Comparison of ENCODE assay signal across 26 mouse cellular contexts in the genomic region with DNA sequence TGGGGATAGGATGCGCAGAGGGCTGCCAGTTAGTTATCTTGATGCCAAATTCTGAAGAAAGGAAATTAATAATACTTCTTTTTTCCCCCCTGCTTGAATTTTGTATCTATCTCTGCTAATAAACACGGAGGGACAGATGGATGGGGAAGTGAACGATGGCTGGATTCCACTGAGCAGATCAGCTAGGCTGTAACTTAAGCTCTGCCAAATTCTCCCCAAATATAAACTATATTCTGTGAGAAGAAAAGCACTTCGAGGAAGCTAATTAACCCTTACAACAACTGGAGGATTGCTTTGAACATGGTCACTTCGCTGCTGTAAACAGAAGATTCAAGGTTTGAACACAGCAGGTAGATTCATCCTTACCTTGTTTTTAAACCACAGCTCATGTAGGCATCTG. TPM values are rescaled to one million over a fixed set of nuclear protein-coding genes. Genes with fewer than 3 reads are reported as not detected.
DNase-seq lines count a peak whose midpoint lies in the region; ATAC-seq lines count a peak whose summit lies in the region.
"Had no signal": no experiment of that assay in that cellular context is flagged by ENCODE, and none has a peak within 500 bp of the region (broad histone marks: within the 10 kb centered on the region; RNA-seq: fewer than 3 reads in every experiment).

No protein-coding gene starts in this region.

- no peaks in the 10 kb centered on the region for H3K27me3 ChIP-seq in kidney, embryonic 14.5 days (ENCODE audit: control insufficient read depth, insufficient read depth, low read length)
- H3K27me3 ChIP-seq in lung, embryonic 15.5 days, result peaks cover 21% of the 10 kb centered on the region
- peaks cover 10% of the 10 kb centered on the region; the same call in 1 of the 2 replicates for H3K27me3 ChIP-seq in intestine, embryonic 14.5 days (replicated peaks; ENCODE audit: control insufficient read depth, insufficient read depth, low read length)
- peaks cover 5% of the 10 kb centered on the region for H3K27me3 ChIP-seq in stomach, embryonic 16.5 days (ENCODE audit: control insufficient read depth, insufficient read depth, low read length)

- peaks cover 17% of the 10 kb centered on the region; the same call in 1 of the 2 replicates for H3K4me1 ChIP-seq in kidney, embryonic 14.5 days (ENCODE audit: control insufficient read depth, insufficient read depth, low read length)
- H3K4me1 ChIP-seq in lung, embryonic 15.5 days, result peaks cover 24% of the 10 kb centered on the region; the same call in 1 of the 2 replicates
- peaks cover 24% of the 10 kb centered on the region for H3K4me1 ChIP-seq in intestine, embryonic 14.5 days (replicated peaks; ENCODE audit: control insufficient read depth, insufficient read depth, low read length)
- peaks cover 5% of the 10 kb centered on the region; the same call in 1 of the 2 replicates for H3K4me1 ChIP-seq in stomach, embryonic 16.5 days (ENCODE audit: control insufficient read depth, insufficient read depth, low read length)

- ATAC-seq in kidney, embryonic 14.5 days (ENCODE audit: low FRiP score, low TSS enrichment), result no peak
- ATAC-seq in lung, embryonic 15.5 days (ENCODE audit: borderline replicate concordance, extremely low read depth, low FRiP score, low TSS enrichment), result no peak
- ATAC-seq in intestine, embryonic 14.5 days (replicated peaks; ENCODE audit: low FRiP score, low TSS enrichment, low read depth), result no peak
- no peak for ATAC-seq in stomach, embryonic 16.5 days (ENCODE audit: insufficient read depth, low FRiP score)
- ATAC-seq: forebrain, embryonic 13.5 days; inflammation-experienced regulatory T-cells, adult 6 months; liver, postnatal 0 days had no signal

- H3K9me3 ChIP-seq in kidney, embryonic 14.5 days (ENCODE audit: control insufficient read depth, low read length), result no peaks in the 10 kb centered on the region
- no peaks in the 10 kb centered on the region for H3K9me3 ChIP-seq in lung, embryonic 15.5 days
- no peaks in the 10 kb centered on the region for H3K9me3 ChIP-seq in intestine, embryonic 14.5 days (ENCODE audit: control insufficient read depth, low read length)
- no peaks in the 10 kb centered on the region for H3K9me3 ChIP-seq in stomach, embryonic 16.5 days (replicated peaks; ENCODE audit: control insufficient read depth, low read length)
- H3K9me3 ChIP-seq: forebrain, embryonic 13.5 days; heart, embryonic 15.5 days; limb, embryonic 10.5 days; midbrain, embryonic 12.5 days had no signal

- no peaks in the 10 kb centered on the region for H3K36me3 ChIP-seq in kidney, embryonic 14.5 days (ENCODE audit: control insufficient read depth, insufficient read depth, low read length)
- H3K36me3 ChIP-seq in lung, embryonic 15.5 days, result no peaks in the 10 kb centered on the region
- H3K36me3 ChIP-seq in intestine, embryonic 14.5 days (ENCODE audit: control insufficient read depth, insufficient read depth, low read length), result no peaks in the 10 kb centered on the region
- H3K36me3 ChIP-seq in stomach, embryonic 16.5 days (ENCODE audit: control insufficient read depth, insufficient read depth, low read length), result no peaks in the 10 kb centered on the region
- H3K36me3 ChIP-seq: heart, embryonic 15.5 days; limb, embryonic 10.5 days; midbrain, embryonic 12.5 days had no signal

- H3K4me3 ChIP-seq in kidney, embryonic 14.5 days (ENCODE audit: low read length), result no peak overlapping the region; the same call in 1 of the 2 replicates
- no peak overlapping the region for H3K4me3 ChIP-seq in lung, embryonic 15.5 days
- 0 out of 2 replicates have a peak overlapping the region, but pooled peaks have one; percentile 10 for H3K4me3 ChIP-seq in intestine, embryonic 14.5 days (ENCODE audit: low read depth, low read length)
- H3K4me3 ChIP-seq in stomach, embryonic 16.5 days (replicated peaks; ENCODE audit: low read length), result peak overlapping the region; percentile 26
- H3K4me3 ChIP-seq: forebrain, embryonic 13.5 days; gastrocnemius, adult 2 months; heart, embryonic 15.5 days; limb, embryonic 10.5 days; midbrain, embryonic 12.5 days had no signal

- peak overlapping the region; percentile 98 for H3K27ac ChIP-seq in kidney, embryonic 14.5 days (ENCODE audit: low read depth, low read length)
- H3K27ac ChIP-seq in lung, embryonic 15.5 days, result peak overlapping the region; percentile 81
- peak overlapping the region; percentile 99 for H3K27ac ChIP-seq in intestine, embryonic 14.5 days (ENCODE audit: low read depth)
- peak overlapping the region; percentile 97 for H3K27ac ChIP-seq in stomach, embryonic 16.5 days (ENCODE audit: low read length)
- H3K27ac ChIP-seq: forebrain, embryonic 13.5 days; gastrocnemius, adult 2 months; heart, embryonic 15.5 days; hindbrain, embryonic 14.5 days; limb, embryonic 10.5 days; midbrain, embryonic 12.5 days had no signal

- DNase-seq in kidney, adult 8-10 months, result no peak
- no peak for DNase-seq in lung, postnatal 4 days
- DNase-seq in intestine, embryonic 14.5 days (ENCODE audit: low spot score), result no peak
- DNase-seq in yolk sac, embryonic 10.5 days (ENCODE audit: low spot score), result no peak
- DNase-seq: adrenal gland, postnatal 14 days; cerebellum, adult 9-10 months; gastrocnemius, adult 2 months; heart, postnatal 36 days; kidney, postnatal 36 days; layer of hippocampus, adult 9-11 months; liver; liver, postnatal 0 days; right cerebral cortex, postnatal 25 days; spleen, adult 18-20 months; thymus, adult 18-20 months; thymus, postnatal 36 days had no signal

- WGBS in kidney, embryonic 14.5 days, result 12% methylated on average over 5 of the region's 5 CpGs
- 12% methylated on average over 5 of the region's 5 CpGs for WGBS in lung, embryonic 15.5 days
- 6% methylated on average over 5 of the region's 5 CpGs for WGBS in intestine, embryonic 14.5 days
- WGBS in stomach, embryonic 16.5 days, result 10% methylated on average over 5 of the region's 5 CpGs

- H3K9ac ChIP-seq in kidney, embryonic 14.5 days (ENCODE audit: low read depth, low read length), result 0 out of 2 replicates have a peak overlapping the region, but pooled peaks have one; percentile 29
- H3K9ac ChIP-seq in lung, embryonic 15.5 days, result no peak overlapping the region
- 0 out of 2 replicates have a peak overlapping the region, but pooled peaks have one; percentile 6 for H3K9ac ChIP-seq in intestine, embryonic 14.5 days (ENCODE audit: low read length)
- 0 out of 2 replicates have a peak overlapping the region, but pooled peaks have one; percentile 24 for H3K9ac ChIP-seq in stomach, embryonic 16.5 days (ENCODE audit: low read length)
- H3K9ac ChIP-seq: forebrain, embryonic 13.5 days; heart, embryonic 15.5 days; hindbrain, embryonic 14.5 days; liver, postnatal 0 days; midbrain, embryonic 12.5 days had no signal

- H3K4me2 ChIP-seq in kidney, embryonic 14.5 days (replicated peaks; ENCODE audit: low read depth, low read length), result peak overlapping the region; percentile 43
- H3K4me2 ChIP-seq in lung, embryonic 15.5 days, result peak overlapping the region; percentile 32
- peak overlapping the region; percentile 49 for H3K4me2 ChIP-seq in intestine, embryonic 14.5 days (ENCODE audit: low read length)
- H3K4me2 ChIP-seq in stomach, embryonic 16.5 days (ENCODE audit: low read depth, low read length), result peak overlapping the region; percentile 49
- H3K4me2 ChIP-seq: forebrain, embryonic 13.5 days; heart, embryonic 15.5 days; hindbrain, embryonic 14.5 days; midbrain, embryonic 12.5 days had no signal

RNA-seq across cellular contexts. Expression of a gene that starts 2.5 kb away (rescaled TPM):
- 331 and 384 TPM in 2 replicates for polyA plus RNA-seq in kidney, embryonic 14.5 days (2014; fragmentation: Nextera tagmentation; extraction: Ambion mirVana)
- 279 and 296 TPM in 2 replicates for polyA plus RNA-seq in lung, embryonic 15.5 days (2015; fragmentation: Nextera tagmentation; extraction: Ambion mirVana)
- polyA plus RNA-seq in intestine, embryonic 14.5 days (2014; fragmentation: Nextera tagmentation; extraction: Ambion mirVana), result 257 and 320 TPM in 2 replicates
- polyA plus RNA-seq in stomach, embryonic 16.5 days (2015; fragmentation: Nextera tagmentation; extraction: Ambion mirVana), result 189 and 202 TPM in 2 replicates
- polyA plus RNA-seq: frontal cortex, adult 2 months; midbrain, embryonic 12.5 days had no signal

Comparison
In these comparisons a context has a peak if more than half of its experiments do, and no peak if none do; other contexts are left out.
1. H3K4me3 ChIP-seq: peak in intestine, embryonic 14.5 days (single experiment) and stomach, embryonic 16.5 days (single experiment); none in kidney, embryonic 14.5 days (single experiment) and lung, embryonic 15.5 days (single experiment).
2. Peak in every context shown above with its lines, with median percentiles within 50 percentile points of each other: H3K27ac ChIP-seq and H3K4me2 ChIP-seq.